Mouse (Mus musculus): ENCODE measurements around the gene Ly75.

DNA sequence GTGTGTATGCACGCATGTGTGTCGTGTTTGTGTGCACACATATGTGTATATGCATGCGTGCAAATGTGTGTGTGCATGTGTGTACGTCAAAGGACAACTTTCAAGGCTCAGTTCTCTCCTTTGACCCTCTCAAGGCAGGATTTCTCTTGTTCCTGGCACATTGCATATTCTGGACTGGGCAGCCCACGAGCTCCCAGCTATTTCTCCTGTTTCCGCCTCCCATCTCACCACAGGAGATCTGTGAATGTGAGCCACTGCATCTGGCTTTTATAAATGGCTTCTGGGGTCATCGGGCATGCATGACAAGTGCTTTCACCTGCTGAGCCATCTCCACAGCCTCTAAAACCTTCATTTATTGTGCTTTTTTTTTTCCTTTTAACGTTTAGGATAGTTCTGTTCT is 36.6 kb downstream of the Ly75 start:
- TF ChIP-seq CTCF (IDR thresholded peaks at IDR 0.05; ENCODE audit: low read depth, low read length) (no peak), GATA1 (IDR thresholded peaks at IDR 0.05; ENCODE audit: borderline replicate concordance, low read length) (no peak), POLR2AphosphoS5 (IDR thresholded peaks at IDR 0.05; ENCODE audit: insufficient replicate concordance, low read depth, low read length) (no peak)
